Mouse (Mus musculus) CH12.LX (cell line): ENCODE measurements around the gene Ceacam9.

Experiments
- CTCF ChIP-seq, 2 experiments: IDR thresholded peaks in 1 of 2; conservative IDR thresholded peaks in 1 of 2; 2 replicates each; pipeline ENCODE4 v1.5.1; 2011 to 2012; ENCODE audit warnings: low read depth in 2 of 2, low read length in 2 of 2, improper control_type of control experiment in 1 of 2, inconsistent platforms in 1 of 2, mild to moderate bottlenecking in 1 of 2, moderate library complexity in 1 of 2
- EP300 ChIP-seq: IDR thresholded peaks from 2 replicates; pipeline ENCODE4 v1.6.1; 2011; ENCODE audit warnings: low read length, improper control_type of control experiment
- ETS1 ChIP-seq: conservative IDR thresholded peaks from 2 replicates; pipeline ENCODE4 v1.6.1; 2012; ENCODE audit warnings: low read depth, mild to moderate bottlenecking, inconsistent platforms, low read length, improper control_type of control experiment, moderate library complexity
- GABPA ChIP-seq: IDR thresholded peaks from 2 replicates; pipeline ENCODE4 v1.6.1; 2012; ENCODE audit warnings: low read depth, low read length, improper control_type of control experiment, inconsistent platforms; ENCODE audit not compliant: insufficient replicate concordance
- IRF4 ChIP-seq: IDR thresholded peaks from 2 replicates; pipeline ENCODE4 v1.6.1; 2014; ENCODE audit warnings: low read depth, mild to moderate bottlenecking, inconsistent platforms, low read length, improper control_type of control experiment
- MAZ ChIP-seq: IDR thresholded peaks from 2 replicates; pipeline ENCODE4 v1.6.1; 2012; ENCODE audit warnings: low read depth, mild to moderate bottlenecking, inconsistent platforms, low read length, improper control_type of control experiment, moderate library complexity
- NRF1 ChIP-seq: IDR thresholded peaks from 2 replicates; pipeline ENCODE4 v1.6.1; 2014; ENCODE audit warnings: low read depth, mild to moderate bottlenecking, inconsistent platforms, low read length, improper control_type of control experiment, moderate library complexity
- POLR2A ChIP-seq: IDR thresholded peaks from 2 replicates; pipeline ENCODE4 v1.6.1; 2011; ENCODE audit warnings: low read depth, mild to moderate bottlenecking, improper control_type of control experiment, low read length
- POLR2AphosphoS2 ChIP-seq: IDR thresholded peaks from 2 replicates; pipeline ENCODE4 v1.6.1; 2011; ENCODE audit warnings: low read depth, low read length, improper control_type of control experiment
- RCOR1 ChIP-seq: conservative IDR thresholded peaks from 2 replicates; pipeline ENCODE4 v1.6.1; 2012; ENCODE audit warnings: low read depth, mild to moderate bottlenecking, inconsistent platforms, low read length, improper control_type of control experiment
- SMC3 ChIP-seq: IDR thresholded peaks from 2 replicates; pipeline ENCODE4 v1.6.1; 2011; ENCODE audit warnings: low read depth, low read length, improper control_type of control experiment
- ZKSCAN1 ChIP-seq: IDR thresholded peaks from 2 replicates; pipeline ENCODE4 v1.6.1; 2012; ENCODE audit warnings: low read depth, inconsistent platforms, low read length, improper control_type of control experiment, borderline replicate concordance
- ZMIZ1 ChIP-seq: IDR thresholded peaks from 2 replicates; pipeline ENCODE4 v1.6.1; 2012; ENCODE audit warnings: low read depth, mild to moderate bottlenecking, inconsistent platforms, low read length, improper control_type of control experiment

DNA sequence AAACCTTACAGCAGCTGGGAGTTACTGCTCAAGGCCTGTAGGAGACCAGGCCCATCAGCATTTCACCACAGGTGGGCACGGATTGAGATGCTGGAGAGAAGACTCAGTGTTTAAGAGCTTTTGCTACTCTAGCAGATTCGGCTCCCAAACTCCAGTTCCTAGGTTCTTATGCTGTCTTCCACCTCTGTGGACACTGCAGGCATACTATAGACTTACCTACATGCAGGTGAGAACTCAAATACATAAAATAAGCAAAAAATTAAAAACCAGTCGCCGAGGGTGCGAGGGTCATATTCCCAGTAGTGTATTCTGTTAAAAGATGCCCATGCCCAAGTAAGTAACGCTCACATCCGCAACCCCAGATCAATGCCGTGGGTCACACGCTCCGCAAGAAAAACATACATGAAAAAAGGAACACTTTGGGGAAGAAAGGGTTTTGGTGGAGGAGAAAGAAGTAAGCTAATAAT, 15.9 kb downstream of the Ceacam9 start:
- TF ChIP-seq ZMIZ1 (no peak), CTCF (conservative IDR thresholded peaks at IDR 0.05 in 1 of 2, IDR thresholded peaks at IDR 0.05 in 1 of 2; ENCODE audit: low read depth in 2 of 2, low read length in 2 of 2) (no peak), POLR2A (no peak), RCOR1 (no peak), GABPA (no peak), NRF1 (no peak), ETS1 (no peak), EP300 (no peak), ZKSCAN1 (no peak), MAZ (no peak), SMC3 (no peak), IRF4 (no peak), POLR2AphosphoS2 (no peak)
